Mouse (Mus musculus): ENCODE measurements around the gene Slc39a11.

Gene Slc39a11

DNA sequence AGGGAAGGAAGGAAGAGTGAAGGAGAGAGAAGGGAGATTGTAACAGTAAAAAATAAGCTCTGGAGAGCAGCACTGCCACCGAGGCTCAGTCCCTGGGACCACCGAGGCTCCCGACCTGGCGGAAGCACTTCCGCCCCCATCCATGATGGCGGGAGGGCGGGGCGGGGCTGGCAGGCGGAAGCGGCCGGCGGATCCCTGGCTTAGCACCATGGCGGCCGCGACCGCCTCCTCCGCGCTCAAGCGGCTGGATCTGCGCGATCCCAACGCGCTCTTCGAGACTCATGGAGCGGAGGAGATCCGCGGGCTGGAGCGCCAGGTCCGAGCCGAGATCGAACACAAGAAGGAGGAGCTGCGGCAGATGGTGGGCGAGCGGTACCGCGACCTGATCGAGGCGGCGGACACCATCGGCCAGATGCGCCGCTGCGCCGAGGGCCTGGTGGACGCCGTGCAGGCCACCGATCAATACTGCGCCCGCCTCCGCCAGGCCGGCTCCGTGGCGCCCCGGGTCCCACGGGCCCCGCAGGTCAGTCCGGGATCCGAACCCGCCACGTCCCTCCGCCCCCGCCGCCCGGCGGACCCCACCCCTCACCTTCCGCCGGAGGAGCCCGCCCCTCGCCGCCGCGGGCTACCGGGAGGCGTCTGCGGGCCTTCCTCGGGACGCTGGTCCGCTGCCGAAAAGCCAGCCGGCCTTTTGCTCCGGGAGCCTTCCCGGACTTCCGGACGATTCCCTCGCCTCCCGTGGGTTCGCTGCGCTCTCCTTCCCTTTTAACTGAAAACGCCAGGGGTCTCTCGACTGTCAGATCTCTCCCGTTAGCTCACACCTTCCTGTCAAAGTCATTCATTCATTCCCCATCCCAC, at the start of gene Slc39a11:
TSS of gene Slc39a11 (minus strand) at position 727 of the 858 bp plus-strand sequence.
- peak; percentile 79 to 81 for DNase-seq

DNA sequence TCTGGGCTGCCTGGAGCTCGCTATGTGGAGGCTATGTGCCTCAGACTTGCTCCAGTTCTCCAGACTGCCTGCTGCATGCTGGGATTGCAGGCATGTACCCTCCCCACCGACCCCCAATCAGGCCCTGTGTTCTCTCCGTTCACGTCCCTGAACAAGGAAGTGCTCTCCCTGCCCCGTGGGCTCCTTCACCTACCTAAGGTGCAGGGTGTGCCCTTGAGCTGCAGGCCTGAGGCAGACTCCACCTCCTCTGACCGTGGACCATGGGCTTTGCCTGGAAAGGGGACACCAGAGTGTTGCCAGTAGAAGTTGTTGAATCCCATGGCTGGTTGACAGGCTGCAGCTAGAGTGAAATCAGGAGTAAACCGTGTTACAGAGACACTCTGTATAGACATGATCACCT, 49.8 kb upstream of the Slc39a11 start:
- no peak for DNase-seq

DNA sequence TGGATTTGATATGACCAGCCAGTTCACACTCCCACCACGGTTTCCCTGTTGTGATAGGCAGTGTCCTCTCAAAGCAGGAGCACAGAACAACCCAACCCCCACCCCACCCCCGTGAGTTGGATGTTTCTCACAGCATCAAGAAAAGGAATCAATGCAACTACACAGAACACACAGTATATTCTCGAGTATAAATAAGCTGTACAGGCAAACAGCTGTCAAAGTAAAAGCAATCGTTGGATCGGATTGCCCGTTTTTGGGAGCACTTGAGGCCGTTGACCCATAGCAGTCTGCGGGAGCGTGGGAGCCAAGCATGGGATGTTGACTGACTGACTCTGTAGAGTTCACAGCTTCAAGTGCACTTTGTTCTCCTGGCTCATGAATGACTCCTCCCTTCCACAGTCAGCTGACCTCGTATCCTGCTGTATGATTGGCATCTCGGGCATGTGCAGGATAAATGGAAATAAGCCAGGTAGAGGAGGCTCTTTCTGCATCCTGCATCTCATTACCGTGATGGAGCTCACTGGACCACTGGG, 48.2 kb upstream of the Slc39a11 start:
- DNase-seq: peak; percentile 34 to 70

DNA sequence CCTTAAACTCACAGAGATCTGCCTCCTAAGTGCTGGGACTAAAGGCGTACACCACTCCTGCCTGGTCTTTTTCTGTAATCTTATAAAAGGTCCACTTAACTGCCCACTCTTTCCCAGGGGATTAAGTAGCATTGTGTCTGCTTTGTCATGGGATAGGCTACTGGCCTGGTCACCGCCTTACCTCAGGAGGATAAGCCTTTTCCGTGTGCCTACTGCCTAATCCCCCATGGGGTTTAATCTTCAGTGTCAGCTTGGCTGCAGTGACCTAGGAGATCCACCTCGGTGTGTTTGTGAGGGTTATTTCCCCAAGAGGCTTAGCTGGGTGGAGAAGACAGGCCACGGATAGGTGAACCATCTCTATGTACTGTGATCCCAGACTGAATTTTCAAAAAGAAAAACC, 47.7 kb upstream of the Slc39a11 start:
- DNase-seq: no peak

DNA sequence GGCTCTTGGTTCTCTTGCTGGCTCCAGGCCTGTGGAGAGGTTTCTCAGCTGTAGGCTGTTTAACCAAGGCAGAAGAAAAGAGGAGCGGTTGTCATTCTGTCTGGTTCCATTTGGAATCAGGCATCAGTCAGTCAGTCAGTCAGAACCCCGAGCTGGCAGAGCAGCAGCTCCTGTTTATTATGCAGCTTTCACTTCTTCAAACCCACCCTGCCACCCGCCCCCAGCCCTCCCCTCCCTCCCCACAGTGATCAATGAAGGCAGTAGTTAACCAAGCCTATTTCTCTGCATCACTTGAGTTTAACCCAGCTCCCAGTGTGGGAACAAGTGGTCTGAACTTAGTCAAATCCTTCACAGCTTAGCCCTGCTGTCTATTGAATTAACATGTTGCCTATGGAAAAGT, 42.0 kb upstream of the Slc39a11 start:
- no peak for DNase-seq

DNA sequence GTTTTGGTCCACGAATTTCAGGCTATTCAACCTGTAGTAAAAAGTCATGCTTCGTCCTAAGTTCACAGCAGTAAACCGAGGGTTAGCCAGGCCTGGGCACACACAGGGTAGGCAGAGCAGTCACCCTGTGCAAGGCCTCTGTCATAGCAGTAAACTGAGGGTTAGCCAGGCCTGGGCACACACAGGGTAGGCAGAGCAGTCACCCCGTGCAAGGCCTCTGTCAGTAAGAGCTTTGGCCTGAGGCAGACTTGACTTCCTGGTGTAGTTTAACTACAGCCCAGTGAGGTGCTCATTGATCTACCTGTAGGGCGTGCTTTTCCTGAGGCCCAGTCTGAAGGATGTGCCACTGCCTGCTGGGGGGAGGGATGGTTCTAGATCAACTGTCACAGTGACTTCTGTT, 41.4 kb upstream of the Slc39a11 start:
- DNase-seq: no peak

DNA sequence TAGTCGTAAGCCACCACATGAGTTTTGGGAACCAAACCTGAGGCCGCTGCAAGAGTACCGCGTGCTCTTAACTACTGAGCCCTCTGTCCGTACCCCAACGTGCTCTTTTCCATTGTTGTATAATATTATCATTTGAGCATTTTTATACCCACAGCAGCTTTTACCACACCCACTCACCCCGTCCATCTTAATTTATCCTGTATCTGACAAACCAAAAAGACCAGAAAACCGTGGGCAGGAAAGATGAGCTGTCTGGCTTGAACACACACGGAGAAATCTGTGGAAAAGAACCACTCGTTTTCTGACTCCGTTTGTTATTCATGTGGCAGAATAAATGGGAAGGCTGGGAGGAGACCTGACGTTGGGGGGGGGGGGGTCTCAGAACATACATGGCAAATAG, 40.6 kb upstream of the Slc39a11 start:
- no peak for DNase-seq

DNA sequence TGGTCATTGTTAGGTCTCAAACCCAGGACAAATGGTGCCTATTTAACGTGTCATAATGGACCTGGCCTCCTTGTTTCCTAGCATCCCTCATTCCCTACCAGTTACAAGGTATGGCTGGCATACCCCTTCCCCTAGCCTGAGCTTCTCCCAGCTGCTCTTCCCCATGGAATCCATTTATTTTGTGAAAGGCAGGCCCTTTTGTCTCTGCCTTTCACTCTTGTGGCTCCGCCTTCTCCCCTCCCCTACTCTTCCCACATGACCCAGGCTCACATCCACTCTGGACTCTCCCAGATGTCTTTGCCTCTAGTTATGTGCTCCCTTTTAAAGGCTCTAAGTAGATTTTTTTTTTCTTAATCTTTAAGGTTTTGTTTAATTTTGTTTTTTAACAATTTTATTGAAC, 37.2 kb upstream of the Slc39a11 start:
- DNase-seq: no peak

DNA sequence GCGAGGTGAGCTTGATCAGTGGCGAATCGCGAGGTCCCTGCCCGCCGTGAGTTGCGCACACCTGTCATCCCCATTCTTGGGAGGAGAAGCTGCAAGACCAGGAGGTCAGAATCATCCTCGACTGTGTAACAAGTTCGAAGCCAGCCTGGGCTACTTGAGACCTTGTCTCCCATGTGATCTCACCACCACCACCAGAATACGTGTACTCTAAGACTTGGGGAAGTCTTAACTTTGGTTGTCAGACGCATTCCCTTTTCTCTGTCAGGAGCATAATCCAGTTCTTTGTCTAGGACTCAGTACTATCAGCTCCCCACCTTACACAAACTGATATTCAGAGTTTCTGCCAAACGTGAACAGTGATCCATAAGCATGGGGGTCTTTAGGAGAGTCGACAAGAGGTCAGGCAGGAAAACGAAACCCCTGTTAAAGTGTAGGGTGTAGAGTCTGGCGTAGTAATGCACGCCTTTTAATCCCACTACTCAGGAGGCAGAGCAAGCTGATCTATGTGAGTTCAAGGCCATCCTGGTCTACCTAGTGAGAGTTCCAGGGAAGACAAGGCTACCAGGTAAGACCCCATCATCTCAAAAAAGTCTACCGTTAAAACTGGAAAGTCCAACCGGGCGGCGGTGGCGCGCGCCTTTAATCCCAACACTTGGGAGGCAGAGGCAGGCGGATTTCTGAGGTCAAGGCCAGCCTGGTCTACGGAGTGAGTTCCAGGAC, 35.0 kb upstream of the Slc39a11 start:
- DNase-seq: no peak

DNA sequence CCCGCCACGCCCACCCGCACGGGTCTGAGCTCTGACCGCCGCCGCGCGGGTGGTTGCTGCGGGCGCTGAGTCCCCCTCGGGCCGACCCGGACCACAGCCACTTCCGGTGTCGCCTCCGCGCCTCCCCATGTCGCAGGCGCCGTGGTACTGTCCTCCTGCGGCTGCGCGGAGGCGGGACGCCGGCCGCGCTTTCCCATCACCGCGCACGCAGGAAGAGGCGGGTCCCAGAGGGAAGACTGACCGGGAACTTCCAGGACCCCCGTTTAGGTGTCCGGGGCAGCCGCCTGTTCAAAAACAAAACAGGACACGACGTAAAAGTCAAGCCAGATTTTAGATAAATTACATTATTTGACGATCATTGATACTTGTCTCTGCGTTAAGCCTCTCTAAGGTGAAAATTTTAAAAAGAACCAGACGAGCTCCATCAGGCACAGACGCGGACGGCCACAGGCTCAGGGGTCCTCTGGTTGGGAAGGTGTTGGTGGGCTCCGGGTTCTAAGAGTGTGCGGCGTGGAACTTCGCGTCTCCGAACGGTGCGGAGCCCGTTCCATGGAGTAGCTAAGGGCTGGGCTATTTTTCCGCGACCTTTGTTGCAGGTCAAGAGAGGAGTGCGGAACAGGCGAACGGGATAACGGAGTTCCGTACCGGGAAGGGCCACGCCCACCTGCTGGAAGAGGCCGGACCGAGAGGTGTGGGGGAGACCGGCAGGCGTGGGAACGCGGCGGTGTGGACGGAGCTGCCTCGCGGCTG, 34.3 kb upstream of the Slc39a11 start, which contains the start of the genes Fam104a and D11Wsu47e:
TSS of gene Fam104a (minus strand) at position 199 of the 750 bp plus-strand sequence.
TSS of gene D11Wsu47e (plus strand) at position 456 of the 750 bp plus-strand sequence.
- DNase-seq: peak; percentile 95 to 98

DNA sequence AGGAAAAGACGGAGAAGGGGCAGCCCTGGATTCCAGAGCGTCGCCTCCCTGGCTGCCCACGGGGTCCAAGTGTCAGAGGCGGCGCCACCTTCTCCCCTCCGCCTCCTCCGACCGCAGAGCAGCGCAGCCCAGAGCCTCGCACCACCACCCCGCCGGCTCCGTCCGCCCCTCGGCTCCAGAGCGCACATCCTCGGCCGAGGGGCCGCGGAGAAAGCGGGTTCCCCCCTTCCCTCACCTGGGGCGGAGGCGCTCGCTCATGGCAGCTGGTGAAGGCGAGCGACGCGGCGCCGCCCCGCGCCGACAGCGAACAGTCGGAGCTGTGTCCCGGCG, 33.7 kb upstream of the Slc39a11 start:
- DNase-seq: no peak

DNA sequence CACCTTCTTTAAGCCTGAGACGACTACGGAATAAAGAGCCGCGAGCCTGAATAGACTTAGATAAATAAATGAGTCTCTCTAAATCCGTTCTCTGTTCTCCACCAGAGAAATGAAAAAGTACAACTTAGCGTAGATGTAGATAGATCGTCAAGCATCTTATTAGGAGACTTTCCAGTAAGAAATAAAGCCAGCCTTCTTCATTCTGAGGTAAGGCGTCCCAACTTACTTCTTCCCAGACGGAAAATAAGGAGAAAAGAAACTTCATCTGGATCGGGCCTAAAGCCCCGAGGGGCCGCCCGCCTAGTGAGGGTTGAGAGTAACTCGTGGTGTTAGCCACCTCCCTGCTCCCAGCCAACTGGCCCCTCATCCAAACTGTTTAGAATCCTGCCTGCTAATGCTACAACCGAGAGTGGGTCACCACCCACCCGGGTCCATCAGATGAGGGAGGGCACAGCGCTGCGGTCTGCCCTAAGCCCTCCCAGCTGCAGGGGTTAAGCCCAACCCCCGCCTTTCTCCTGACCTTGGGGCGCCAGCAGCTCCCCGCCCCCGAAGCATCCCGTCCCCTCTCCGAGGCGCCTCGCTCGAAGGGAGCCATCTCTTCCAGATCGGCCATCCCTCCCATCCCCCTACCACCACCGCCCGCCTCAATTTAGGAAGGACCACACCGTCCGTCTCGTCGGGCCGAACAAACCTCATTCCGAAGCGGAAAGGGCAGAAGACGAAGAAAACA, 33.2 kb upstream of the Slc39a11 start:
- peak; percentile 71 to 80 for DNase-seq

DNA sequence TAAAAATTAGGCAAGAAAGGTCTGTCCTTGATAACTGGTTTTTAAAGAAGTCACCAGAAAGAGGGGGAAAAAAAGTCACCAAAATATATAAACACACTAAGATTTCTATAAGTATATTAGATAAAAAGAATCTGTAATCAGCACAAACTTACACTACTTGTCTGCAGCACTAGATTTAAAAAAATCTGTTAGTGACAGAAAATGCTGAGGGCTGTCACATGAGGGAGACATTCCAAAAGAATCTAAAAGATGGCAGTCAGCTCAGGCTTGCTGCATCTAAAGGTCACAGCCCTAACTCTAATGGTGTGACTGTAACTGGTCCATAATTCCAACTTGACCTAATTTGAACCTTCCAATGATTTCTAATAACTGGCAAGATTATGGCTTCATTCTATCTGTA, 32.1 kb upstream of the Slc39a11 start:
- no peak for DNase-seq

DNA sequence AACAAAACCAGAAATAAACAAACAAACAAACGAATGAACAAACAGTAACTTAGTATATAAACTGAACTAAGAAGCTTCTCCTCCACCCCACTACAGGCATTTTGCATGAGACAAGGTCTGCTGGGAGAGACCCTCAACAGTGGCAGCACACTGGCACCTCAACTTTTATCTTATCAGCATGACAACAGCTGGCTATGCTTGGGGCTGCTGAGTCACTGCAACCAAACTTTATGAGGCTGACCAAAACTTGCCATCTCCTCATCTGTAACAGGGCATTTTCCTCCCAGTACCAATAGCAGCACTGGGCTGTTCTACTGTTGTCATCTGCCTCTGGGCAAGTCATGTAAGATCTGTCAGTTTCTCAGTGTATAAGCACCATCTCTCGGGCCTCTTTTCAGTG, 31.1 kb upstream of the Slc39a11 start:
- no peak for DNase-seq

DNA sequence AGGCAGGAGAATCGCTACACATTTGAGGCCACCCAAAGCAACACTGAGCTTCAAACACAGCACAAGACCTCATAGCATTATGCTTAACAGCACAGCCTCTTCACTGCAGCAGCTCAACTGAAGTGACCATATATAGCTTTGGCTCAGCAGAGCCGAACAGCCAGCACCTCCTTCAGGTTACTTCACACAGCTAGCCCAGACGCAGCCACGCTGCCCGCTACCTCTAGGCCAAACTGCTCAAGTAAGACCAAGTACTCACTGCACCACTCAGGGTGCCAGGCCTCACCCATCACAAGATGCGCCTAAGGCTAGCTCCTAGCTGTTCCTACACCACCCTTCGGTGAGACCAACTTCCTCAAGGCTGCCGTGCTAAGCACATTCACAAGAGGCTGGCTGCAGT, 28.5 kb upstream of the Slc39a11 start:
- DNase-seq: peak in 1 of 2 experiments; percentile 31

DNA sequence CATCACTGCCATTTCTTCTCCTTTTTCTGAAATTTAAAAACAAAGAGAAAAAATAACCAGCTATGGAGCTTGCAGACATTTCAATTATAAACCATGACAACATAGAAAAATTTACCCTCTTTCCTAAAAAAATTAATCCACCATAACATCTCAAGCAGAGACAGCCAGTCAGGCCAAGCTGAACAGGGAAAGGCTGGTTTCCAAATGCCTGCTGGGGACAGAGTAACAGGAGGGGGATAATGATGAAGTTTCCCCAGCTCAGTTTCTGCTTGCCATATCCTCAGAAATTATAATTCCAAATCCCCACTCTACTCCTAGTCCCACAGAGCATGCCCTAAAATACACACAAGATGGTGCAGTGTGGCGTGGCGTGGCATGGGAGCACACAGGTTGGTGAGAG, 27.5 kb upstream of the Slc39a11 start:
- DNase-seq: no peak

DNA sequence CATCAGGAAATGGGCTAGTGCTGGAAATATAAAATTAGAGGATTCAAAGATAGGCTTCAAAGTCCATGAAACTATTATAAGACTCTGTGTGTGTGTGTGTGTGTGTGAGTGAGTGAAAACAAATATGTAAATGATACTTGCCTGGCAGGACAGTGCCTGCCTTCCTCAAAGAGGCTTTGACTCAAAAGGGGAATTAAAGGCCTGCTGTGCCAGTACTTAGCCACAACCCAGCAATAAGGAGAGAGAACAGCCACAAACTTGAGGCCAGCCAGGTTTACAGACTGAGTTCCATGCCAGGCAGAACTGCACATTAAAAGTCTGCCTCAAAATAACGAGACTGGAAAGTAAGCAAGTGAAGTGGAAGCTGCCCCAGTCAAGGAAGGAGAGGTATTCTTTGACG, 27.0 kb upstream of the Slc39a11 start:
- DNase-seq: no peak

DNA sequence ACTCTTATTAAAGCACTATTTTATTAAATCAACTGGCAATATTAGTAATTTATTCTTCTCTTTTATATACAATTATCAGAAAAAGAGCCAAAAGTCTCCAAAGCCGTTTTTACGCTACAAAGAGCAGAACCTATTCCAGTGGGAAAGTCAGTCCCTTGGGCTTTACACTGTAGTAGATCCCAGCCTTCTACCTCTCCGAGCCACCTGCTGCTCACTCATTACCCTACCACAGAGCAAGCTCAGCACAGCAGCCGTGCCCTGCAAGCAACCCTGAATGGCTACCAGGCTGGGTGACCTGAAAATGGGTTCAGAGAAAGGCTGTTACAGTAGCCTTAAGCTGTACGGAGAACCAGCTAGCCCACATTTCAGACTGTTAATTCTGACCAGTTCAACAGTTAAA, 24.7 kb upstream of the Slc39a11 start:
- no peak for DNase-seq

DNA sequence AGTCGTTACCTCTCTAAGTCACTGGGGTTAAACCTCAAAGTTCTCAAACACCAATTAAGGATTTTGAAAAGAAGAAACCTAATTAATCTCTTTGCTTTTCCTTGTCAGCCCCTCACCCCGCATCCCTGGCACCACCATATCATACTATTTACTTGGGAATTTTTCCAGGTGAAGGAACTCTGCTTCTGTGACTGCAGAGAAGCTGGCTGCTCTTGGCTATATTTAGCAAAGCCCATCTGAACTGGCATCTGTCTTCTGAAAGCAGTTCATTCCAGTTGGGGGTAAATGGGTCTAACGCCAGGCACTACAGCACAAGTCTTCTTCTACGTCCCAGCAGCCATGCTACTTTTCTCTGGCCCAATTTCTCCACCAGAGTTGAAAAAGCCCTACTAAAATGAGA, 23.7 kb upstream of the Slc39a11 start:
- DNase-seq: no peak

DNA sequence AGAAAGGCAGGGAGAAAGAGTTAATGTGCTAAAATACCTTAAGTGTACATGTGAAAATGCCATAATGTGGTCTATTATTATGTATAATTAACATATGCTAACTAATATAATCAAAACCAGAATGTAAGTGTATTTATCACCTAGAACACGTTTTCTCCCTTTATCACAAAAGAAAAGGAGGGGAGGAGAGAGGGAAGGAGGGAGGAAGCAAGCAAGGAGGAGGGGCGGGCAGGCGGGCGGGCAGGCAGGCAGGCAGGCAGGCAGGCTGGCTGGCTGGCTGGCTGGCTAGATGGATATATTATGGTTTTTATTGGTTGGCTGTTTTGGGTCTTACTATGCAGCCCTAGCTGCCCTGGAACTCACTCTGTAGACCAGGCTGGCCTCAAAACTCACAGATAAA, 19.8 kb upstream of the Slc39a11 start:
- no peak for DNase-seq

DNA sequence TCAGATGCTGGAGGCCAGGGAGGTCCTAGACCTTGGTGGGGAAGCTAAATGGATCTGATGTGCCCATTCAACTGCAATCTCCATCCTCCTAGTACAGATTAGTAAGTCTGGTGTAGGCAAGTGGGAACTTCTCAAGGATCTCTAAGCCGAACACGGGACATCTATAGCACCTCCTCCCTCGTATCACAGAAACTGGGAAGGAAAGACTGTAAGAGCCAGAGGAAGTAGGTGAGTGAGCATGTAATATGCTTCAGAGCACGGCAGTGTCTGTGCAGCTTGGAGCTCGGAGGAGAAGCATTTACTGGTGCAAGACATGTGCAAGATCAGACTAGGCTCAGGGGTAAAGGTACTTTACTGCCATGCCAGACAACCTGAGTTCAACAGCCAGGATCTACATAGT, 19.0 kb upstream of the Slc39a11 start:
- DNase-seq: no peak

DNA sequence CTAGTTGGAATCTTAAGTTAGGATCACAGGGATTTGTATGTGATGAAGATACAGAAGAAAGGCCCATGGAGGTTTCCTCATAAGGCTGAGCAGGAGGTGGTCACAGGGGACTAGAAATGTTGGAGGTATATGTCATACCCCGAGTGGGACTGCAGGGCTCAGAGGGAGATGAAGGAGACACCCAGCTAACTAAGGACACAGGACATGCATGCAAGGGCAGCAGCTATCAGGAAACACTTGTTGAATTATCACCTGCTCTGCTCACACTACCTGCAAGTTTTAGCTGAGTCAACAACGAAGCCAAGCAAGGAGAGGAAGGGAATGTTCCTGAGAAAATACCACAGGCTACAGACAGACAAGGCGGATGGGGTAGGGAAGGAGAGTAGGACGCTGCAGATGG, 17.8 kb upstream of the Slc39a11 start:
- no peak for DNase-seq

DNA sequence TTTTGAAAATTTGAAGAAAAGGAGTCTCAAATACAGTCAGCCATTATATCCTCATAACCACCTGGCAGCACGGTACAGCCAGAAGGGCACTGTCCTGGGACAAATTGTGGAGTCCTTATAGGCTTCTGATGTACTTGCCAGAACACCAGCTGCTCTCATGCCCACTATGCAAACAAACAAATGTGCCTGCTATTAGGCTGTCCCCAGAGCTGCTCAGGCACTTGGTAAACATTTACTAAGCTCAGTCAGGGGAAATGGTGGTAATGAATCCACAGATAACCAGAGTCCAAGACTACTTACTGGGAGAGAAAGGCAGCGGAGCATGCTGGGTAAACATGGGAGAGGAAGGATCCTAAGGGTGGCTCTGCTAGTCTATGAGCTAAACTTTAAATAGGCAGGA, 17.2 kb upstream of the Slc39a11 start:
- DNase-seq: no peak

Measured in lung, postnatal 4 days (tissue).